Comparison of ENCODE assay signal across 8 mouse cellular contexts in genomic region chr9:13563475-13564414, GRCm38 (mm10).
DNase-seq lines count a peak whose midpoint lies in the region; ATAC-seq lines count a peak whose summit lies in the region.

No protein-coding gene starts in this region.

- no peak overlapping the region for H3K4me2 ChIP-seq in midbrain, embryonic 11.5 days
- no peak overlapping the region for H3K4me2 ChIP-seq in kidney, embryonic 16.5 days (replicated peaks; ENCODE audit: low read depth, low read length)

- H3K27ac ChIP-seq in midbrain, embryonic 10.5 days (replicated peaks) = peak overlapping the region; percentile 20
- H3K27ac ChIP-seq in midbrain, embryonic 11.5 days (ENCODE audit: low read depth, low read length) = no peak overlapping the region
- peak overlapping the region; percentile 82 for H3K27ac ChIP-seq in heart, embryonic 10.5 days
- H3K27ac ChIP-seq in kidney, embryonic 16.5 days (ENCODE audit: low read length) = peak overlapping the region; percentile 71

- no peaks in the 10 kb centered on the region for H3K9me3 ChIP-seq in midbrain, embryonic 10.5 days (replicated peaks)
- H3K9me3 ChIP-seq in midbrain, embryonic 11.5 days (ENCODE audit: control insufficient read depth, low read length) = no peaks in the 10 kb centered on the region
- H3K9me3 ChIP-seq in heart, embryonic 10.5 days = no peaks in the 10 kb centered on the region
- no peaks in the 10 kb centered on the region for H3K9me3 ChIP-seq in kidney, embryonic 16.5 days (ENCODE audit: low read length)

- no peak for DNase-seq in midbrain, embryonic 10.5 days (ENCODE audit: low spot score)
- no peak for DNase-seq in midbrain, embryonic 11.5 days (ENCODE audit: low spot score, missing footprints)
- DNase-seq in cerebellum, adult 18-20 months = peak; percentile 90 to 93
- DNase-seq in heart, embryonic 10.5 days (ENCODE audit: low spot score) = no peak
- peak; percentile 38 to 70 for DNase-seq in lung, adult 18-20 months
- DNase-seq in right cerebral cortex, postnatal 4 days = peak; percentile 29
- DNase-seq in thymus, postnatal 0 days (ENCODE audit: low spot score) = no peak

- ATAC-seq in midbrain, embryonic 11.5 days (ENCODE audit: low FRiP score) = no peak
- peak; percentile 35; the same call in 1 of the 2 replicates for ATAC-seq in kidney, embryonic 16.5 days (ENCODE audit: low FRiP score, low TSS enrichment)

- H3K4me1 ChIP-seq in midbrain, embryonic 10.5 days = peaks cover 33% of the 10 kb centered on the region
- peaks cover 4% of the 10 kb centered on the region; the same call in 1 of the 2 replicates for H3K4me1 ChIP-seq in midbrain, embryonic 11.5 days (ENCODE audit: control insufficient read depth, insufficient read depth, low read length)
- H3K4me1 ChIP-seq in heart, embryonic 10.5 days = peaks cover 29% of the 10 kb centered on the region
- H3K4me1 ChIP-seq in kidney, embryonic 16.5 days (ENCODE audit: insufficient read depth, low read length) = peaks cover 33% of the 10 kb centered on the region

- H3K9ac ChIP-seq in midbrain, embryonic 11.5 days (ENCODE audit: low read length) = no peak overlapping the region
- H3K9ac ChIP-seq in kidney, embryonic 16.5 days (replicated peaks; ENCODE audit: low read length) = no peak overlapping the region; the same call in 1 of the 2 replicates

- H3K27me3 ChIP-seq in midbrain, embryonic 10.5 days (ENCODE audit: low read depth, poor library complexity, severe bottlenecking) = no peaks in the 10 kb centered on the region
- H3K27me3 ChIP-seq in midbrain, embryonic 11.5 days (ENCODE audit: control insufficient read depth, insufficient read depth, low read length) = no peaks in the 10 kb centered on the region
- H3K27me3 ChIP-seq in heart, embryonic 10.5 days (ENCODE audit: insufficient read depth, poor library complexity, severe bottlenecking) = no peaks in the 10 kb centered on the region
- H3K27me3 ChIP-seq in kidney, embryonic 16.5 days (ENCODE audit: insufficient read depth, low read length) = no peaks in the 10 kb centered on the region

- 77% methylated on average over 10 of the region's 10 CpGs for WGBS in midbrain, embryonic 10.5 days
- 80% methylated on average over 10 of the region's 10 CpGs for WGBS in midbrain, embryonic 11.5 days
- WGBS in heart, embryonic 10.5 days = 45% methylated on average over 10 of the region's 10 CpGs
- WGBS in kidney, embryonic 16.5 days = 38% methylated on average over 10 of the region's 10 CpGs

- no peaks in the 10 kb centered on the region for H3K36me3 ChIP-seq in midbrain, embryonic 10.5 days
- no peaks in the 10 kb centered on the region for H3K36me3 ChIP-seq in midbrain, embryonic 11.5 days (ENCODE audit: control insufficient read depth, insufficient read depth, low read length)
- 0 out of 2 replicates have a peak, but pooled peaks cover 2% of the 10 kb centered on the region for H3K36me3 ChIP-seq in heart, embryonic 10.5 days
- no peaks in the 10 kb centered on the region for H3K36me3 ChIP-seq in kidney, embryonic 16.5 days (ENCODE audit: insufficient read depth, low read length)

- H3K4me3 ChIP-seq in midbrain, embryonic 10.5 days = no peak overlapping the region
- no peak overlapping the region for H3K4me3 ChIP-seq in midbrain, embryonic 11.5 days (ENCODE audit: low read depth, low read length)
- H3K4me3 ChIP-seq in heart, embryonic 10.5 days = no peak overlapping the region
- no peak overlapping the region for H3K4me3 ChIP-seq in kidney, embryonic 16.5 days (ENCODE audit: low read length)

Comparison
In these comparisons a context has a peak if more than half of its experiments do, and no peak if none do; other contexts are left out.
1. DNase-seq: peak in cerebellum, adult 18-20 months (2 of 2), lung, adult 18-20 months (2 of 2) and right cerebral cortex, postnatal 4 days (single experiment); none in midbrain, embryonic 10.5 days (single experiment), midbrain, embryonic 11.5 days (single experiment), heart, embryonic 10.5 days (single experiment) and thymus, postnatal 0 days (single experiment).